Mouse (Mus musculus): ENCODE data around the gene Tedc1. TPM values are rescaled to one million over a fixed set of nuclear protein-coding genes. Genes with fewer than 3 reads are reported as not detected.

Tedc1 gene
- polyA plus RNA-seq, 1 experiment, result 4.2 TPM

DNA sequence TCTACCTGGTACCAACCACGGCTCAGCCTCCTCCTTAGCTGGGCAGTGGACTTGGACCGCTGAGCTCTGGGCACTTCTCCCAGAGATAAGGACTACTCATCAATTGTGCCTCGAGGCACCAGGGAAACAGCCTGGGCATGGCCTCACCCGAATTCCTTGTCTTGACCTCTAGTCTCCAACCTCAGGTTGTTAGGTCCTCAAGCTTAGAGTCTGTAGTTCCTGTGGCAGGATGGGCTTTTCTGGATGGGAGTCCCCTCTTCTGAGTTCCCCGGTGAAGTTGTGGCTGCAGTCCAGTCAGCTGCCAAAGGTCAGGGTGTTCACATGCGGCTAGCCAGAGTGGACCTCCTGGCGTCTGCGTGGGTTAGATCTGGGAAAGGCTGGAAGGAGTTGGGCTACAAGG lies 5.2 kb upstream of the Tedc1 start:
- DNase-seq, result no peak
- WGBS, result 27% methylated on average over 8 of the region's 8 CpGs
- TF ChIP-seq POLR2A (IDR thresholded peaks at IDR 0.05; ENCODE audit: borderline replicate concordance, extremely low read depth, low read depth, low read length), result no peak
- H3K4me3 ChIP-seq (replicated peaks; ENCODE audit: extremely low read depth, low read depth, low read length), result no peak overlapping the region
- H3K4me1 ChIP-seq (ENCODE audit: control insufficient read depth, insufficient read depth, low read length), result peaks cover 43% of the 10 kb centered on the region

DNA sequence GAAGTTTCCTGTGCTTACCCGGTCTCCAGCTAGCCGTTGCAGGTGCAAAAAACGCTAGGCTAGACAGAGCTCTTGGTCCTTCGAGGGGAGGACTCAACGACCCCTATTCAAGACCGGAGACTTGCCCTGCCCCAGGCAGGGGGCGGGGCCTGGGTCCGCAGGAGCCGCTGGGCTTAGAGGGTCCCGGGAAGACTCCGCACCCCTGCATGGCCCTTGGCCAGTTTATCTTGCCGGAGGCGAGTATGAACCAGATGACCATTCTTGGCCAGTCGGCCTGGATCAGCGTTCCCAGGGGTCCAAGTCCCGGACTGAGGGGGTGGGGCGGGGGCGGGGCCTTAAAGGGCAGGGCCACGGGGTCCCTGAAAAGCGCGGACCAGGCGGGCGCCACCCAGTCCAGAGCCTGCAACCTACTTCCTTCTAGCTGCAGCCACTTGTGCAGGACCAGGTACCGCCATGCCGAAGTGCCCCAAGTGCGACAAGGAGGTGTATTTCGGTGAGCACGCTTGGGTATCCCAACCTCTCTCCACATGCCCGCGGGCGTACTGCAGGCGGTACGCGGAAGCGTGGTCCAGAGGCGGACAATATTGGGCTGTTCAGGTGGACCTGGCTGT lies 4.5 kb upstream of the Tedc1 start:
- TF ChIP-seq POLR2A (IDR thresholded peaks at IDR 0.05; ENCODE audit: borderline replicate concordance, extremely low read depth, low read depth, low read length), result peak; percentile 90; the same call in 1 of the 2 replicates
- TF ChIP-seq CTCF (IDR thresholded peaks at IDR 0.05; ENCODE audit: insufficient read depth, low read length), result no peak
- Histone ChIP-seq H3K4me3 (replicated peaks; ENCODE audit: extremely low read depth, low read depth, low read length) (peak overlapping the region; percentile 96), H3K4me1 (ENCODE audit: control insufficient read depth, insufficient read depth, low read length) (peaks cover 36% of the 10 kb centered on the region)
- DNase-seq, result peak; percentile 68
- WGBS, result under 1% methylated on average over 36 of the region's 36 CpGs

DNA sequence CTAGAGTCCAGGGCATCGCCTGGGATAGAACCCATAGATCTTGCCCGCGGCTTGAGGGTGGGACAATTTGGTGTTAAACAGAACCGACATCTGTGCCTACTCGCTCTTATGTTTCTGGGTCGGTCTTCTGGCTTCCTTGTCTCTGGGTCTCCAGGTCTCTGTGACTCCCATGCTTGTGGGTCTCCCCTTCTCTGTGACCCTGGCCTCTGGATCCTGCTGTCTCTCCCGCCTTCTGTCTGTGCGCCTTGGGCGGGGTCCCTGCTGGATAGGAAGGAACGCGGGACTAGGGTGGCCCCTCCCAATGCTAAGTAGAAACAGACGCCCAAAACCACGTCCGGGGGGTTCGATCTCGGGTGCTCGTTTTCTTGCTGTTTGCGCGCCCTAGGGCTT lies 4.0 kb upstream of the Tedc1 start:
- peaks cover 31% of the 10 kb centered on the region for H3K4me1 ChIP-seq (ENCODE audit: control insufficient read depth, insufficient read depth, low read length)
- WGBS, result 8% methylated on average over 19 of the region's 19 CpGs
- peak overlapping the region; percentile 96 for H3K4me3 ChIP-seq (replicated peaks; ENCODE audit: extremely low read depth, low read depth, low read length)
- TF ChIP-seq CTCF (IDR thresholded peaks at IDR 0.05; ENCODE audit: insufficient read depth, low read length) (no peak), POLR2A (IDR thresholded peaks at IDR 0.05; ENCODE audit: borderline replicate concordance, extremely low read depth, low read depth, low read length) (0 out of 2 replicates have a peak, but pooled peaks have one; percentile 7)
- no peak for DNase-seq

DNA sequence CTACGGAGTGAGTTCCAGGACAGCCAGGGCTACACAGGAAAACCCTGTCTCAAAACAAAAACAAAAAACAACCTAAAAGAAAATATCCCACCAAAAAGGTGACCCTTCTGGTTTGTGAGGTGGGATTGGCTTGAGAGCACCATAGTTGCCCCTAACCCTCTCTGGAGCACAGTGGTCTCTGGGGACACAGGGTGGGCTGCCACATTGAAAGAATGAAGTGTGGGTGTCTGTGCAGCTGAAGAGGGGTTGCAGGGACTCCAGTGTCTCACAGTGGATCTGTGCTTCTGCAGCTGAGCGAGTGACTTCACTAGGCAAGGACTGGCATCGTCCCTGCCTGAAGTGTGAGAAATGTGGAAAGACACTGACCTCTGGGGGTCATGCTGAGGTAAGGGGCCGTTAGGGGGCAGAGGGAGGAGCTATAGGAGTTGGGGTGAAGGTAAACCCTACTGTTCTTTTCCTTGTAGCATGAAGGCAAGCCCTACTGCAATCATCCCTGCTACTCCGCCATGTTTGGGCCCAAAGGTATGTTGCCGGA lies 3.2 kb upstream of the Tedc1 start:
- TF ChIP-seq CTCF (IDR thresholded peaks at IDR 0.05; ENCODE audit: insufficient read depth, low read length), result no peak
- TF ChIP-seq POLR2A (IDR thresholded peaks at IDR 0.05; ENCODE audit: borderline replicate concordance, extremely low read depth, low read depth, low read length), result no peak
- DNase-seq, result no peak
- Histone ChIP-seq H3K4me3 (replicated peaks; ENCODE audit: extremely low read depth, low read depth, low read length) (peak overlapping the region; percentile 25), H3K4me1 (ENCODE audit: control insufficient read depth, insufficient read depth, low read length) (peaks cover 28% of the 10 kb centered on the region)
- WGBS, result 65% methylated on average over 6 of the region's 6 CpGs

DNA sequence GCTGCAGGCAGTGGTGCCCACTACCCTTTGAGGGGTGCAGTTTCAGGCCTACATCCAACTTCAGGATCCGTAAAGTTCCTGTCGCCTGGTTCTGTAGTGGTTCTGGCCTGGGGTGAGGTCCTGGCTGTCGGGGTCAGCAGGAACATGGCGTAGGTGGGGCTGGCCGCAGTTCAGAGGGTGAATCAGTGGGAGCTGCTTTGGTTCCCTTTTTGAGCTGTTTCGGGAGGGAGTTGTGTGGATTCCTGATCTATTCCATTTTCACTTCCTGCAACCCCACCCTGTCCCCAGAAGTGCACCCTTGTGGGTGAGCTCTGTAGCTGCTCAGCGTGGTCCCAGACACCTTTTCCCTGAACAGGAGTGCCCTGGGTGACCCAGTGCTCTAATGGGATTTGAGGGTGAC lies 2.2 kb upstream of the Tedc1 start:
- TF ChIP-seq CTCF (IDR thresholded peaks at IDR 0.05; ENCODE audit: insufficient read depth, low read length) (no peak), POLR2A (IDR thresholded peaks at IDR 0.05; ENCODE audit: borderline replicate concordance, extremely low read depth, low read depth, low read length) (no peak)

DNA sequence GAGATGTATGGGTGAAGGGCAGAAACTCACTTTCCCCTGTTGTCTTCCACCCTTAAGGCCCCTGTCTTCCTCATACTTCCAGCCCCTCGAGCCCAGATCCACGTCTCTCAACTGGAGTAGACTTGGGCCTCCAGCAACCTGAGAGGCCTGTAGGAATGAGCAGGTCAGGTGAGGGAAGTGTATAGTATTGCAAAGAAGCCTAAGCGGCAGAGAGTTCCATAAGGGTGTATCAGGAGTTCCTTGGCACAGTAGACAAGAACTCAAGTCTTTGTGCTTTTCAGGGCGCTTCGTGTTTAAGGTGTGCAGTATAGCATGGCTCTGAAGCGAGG lies 1.5 kb upstream of the Tedc1 start:
- 50% methylated on average over 6 of the region's 6 CpGs for WGBS

More for the DNA sequence above, 2.2 kb upstream of the Tedc1 start:
- Histone ChIP-seq H3K4me1 (ENCODE audit: control insufficient read depth, insufficient read depth, low read length) (peaks cover 22% of the 10 kb centered on the region), H3K4me3 (replicated peaks; ENCODE audit: extremely low read depth, low read depth, low read length) (no peak overlapping the region)
- 79% methylated on average over 7 of the region's 7 CpGs for WGBS
- no peak for DNase-seq

DNA sequence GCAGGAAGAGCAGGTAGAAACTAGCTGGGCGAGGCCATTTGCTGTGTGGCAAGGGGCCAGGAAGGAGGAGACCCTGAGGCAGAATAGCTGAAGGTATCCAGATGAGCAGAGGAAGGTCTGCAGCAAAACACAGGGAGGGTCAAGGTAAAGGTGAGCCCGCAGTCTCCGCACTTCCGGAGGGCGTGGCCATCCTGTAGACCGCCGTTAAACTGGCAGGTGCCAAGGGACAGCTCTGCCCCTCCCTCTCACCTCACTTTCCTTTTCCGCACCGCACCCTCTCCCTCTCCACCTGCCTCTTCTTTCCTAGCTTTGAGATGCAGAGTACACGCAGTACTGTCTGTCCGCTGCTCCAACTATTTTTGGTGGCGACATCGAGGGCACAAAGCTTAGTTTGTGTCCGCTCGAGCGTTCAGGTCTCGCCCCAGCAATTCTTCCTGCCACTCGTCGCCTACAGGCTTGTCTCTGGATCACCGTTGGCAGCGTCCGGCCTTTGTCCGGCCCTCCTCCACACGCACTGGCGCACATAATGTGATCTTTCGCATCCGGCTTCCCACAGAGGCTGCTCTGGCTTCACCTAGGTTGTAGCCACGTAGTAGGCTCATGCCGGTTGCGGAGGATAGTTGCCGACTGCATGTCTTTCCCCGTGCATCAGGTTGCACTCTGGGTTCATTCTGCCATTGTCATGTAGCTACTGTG lies 997 bp upstream of the Tedc1 start:
- TF ChIP-seq POLR2A (IDR thresholded peaks at IDR 0.05; ENCODE audit: borderline replicate concordance, extremely low read depth, low read depth, low read length) (no peak; the same call in 1 of the 2 replicates), CTCF (IDR thresholded peaks at IDR 0.05; ENCODE audit: insufficient read depth, low read length) (no peak)
- peak; percentile 71 for DNase-seq
- 2% methylated on average over 32 of the region's 32 CpGs for WGBS
- Histone ChIP-seq H3K4me3 (replicated peaks; ENCODE audit: extremely low read depth, low read depth, low read length) (peak overlapping the region; percentile 51), H3K4me1 (ENCODE audit: control insufficient read depth, insufficient read depth, low read length) (peaks cover 13% of the 10 kb centered on the region)

More for the DNA sequence above, 1.5 kb upstream of the Tedc1 start:
- no peak for DNase-seq
- Histone ChIP-seq H3K4me3 (replicated peaks; ENCODE audit: extremely low read depth, low read depth, low read length) (no peak overlapping the region), H3K4me1 (ENCODE audit: control insufficient read depth, insufficient read depth, low read length) (peaks cover 16% of the 10 kb centered on the region)
- TF ChIP-seq POLR2A (IDR thresholded peaks at IDR 0.05; ENCODE audit: borderline replicate concordance, extremely low read depth, low read depth, low read length) (no peak), CTCF (IDR thresholded peaks at IDR 0.05; ENCODE audit: insufficient read depth, low read length) (no peak)

DNA sequence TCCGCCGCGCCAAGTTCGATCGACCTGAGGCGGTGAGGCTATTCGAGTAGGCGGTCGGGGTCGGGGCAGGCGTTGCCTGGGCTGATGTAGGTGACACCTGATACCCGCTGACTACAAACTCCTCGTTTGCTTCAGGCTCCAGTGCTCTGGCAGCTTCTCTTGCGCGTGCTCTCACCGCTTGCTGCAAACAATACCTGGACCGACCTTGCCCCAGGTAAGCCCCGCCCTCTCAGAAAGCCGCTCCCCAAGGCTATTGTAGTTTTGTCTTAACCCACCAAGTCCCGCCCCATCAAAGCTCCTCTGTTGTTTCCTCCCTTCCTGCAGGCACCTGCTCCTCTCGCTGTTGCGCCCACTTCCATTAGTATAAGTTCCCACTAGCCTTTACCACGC lies 314 bp downstream of the Tedc1 start:
- TF ChIP-seq CTCF (IDR thresholded peaks at IDR 0.05; ENCODE audit: insufficient read depth, low read length) (no peak), POLR2A (IDR thresholded peaks at IDR 0.05; ENCODE audit: borderline replicate concordance, extremely low read depth, low read depth, low read length) (no peak)
- 2% methylated on average over 23 of the region's 23 CpGs for WGBS
- DNase-seq, result no peak
- Histone ChIP-seq H3K4me1 (ENCODE audit: control insufficient read depth, insufficient read depth, low read length) (peaks cover 7% of the 10 kb centered on the region), H3K4me3 (replicated peaks; ENCODE audit: extremely low read depth, low read depth, low read length) (peak overlapping the region; percentile 53)

DNA sequence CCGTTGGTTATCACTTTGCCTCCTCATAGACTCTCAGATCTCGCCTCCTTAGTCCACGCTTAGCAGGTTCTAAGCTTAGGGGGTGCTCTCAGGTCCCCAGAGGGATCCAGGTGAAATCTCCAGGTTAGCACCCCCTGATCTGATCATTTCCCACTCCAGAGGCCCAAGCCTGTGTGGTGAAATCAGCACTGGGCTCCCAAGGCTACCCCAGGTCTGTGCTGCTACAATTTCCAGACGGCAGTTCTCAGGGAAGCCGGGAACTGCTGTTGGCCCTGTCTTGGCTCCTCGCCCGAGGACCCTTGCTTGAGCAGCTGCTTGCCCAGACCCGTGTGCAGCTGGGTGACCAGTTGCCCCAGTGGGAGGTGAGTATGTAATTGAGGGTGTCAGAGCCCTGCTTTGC lies 781 bp downstream of the Tedc1 start:
- Histone ChIP-seq H3K4me1 (ENCODE audit: control insufficient read depth, insufficient read depth, low read length) (peaks cover 7% of the 10 kb centered on the region), H3K4me3 (replicated peaks; ENCODE audit: extremely low read depth, low read depth, low read length) (no peak overlapping the region)
- no peak for DNase-seq
- no peak for TF ChIP-seq POLR2A (IDR thresholded peaks at IDR 0.05; ENCODE audit: borderline replicate concordance, extremely low read depth, low read depth, low read length)
- 36% methylated on average over 8 of the region's 8 CpGs for WGBS

DNA sequence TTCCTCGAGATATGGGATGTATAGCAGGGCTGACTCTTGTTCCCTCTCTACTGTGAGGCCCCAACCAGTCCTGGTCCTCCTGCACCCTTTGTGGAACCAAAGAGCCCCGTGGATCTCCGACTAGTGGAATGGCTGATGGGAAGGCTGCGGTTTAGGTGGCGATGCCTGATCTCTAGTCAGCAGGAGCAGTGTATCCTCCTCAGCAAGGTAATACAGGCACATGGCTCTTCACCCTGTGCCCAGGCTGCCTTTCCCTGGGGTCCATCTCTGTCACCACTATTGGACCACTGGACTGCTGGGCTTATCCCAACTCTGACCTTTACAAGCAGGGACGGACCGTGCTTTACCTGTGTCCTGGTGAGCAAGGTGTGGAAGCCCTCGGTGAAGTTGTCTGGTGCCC lies 1.3 kb downstream of the Tedc1 start:
- Histone ChIP-seq H3K4me3 (replicated peaks; ENCODE audit: extremely low read depth, low read depth, low read length) (no peak overlapping the region), H3K4me1 (ENCODE audit: control insufficient read depth, insufficient read depth, low read length) (peaks cover 7% of the 10 kb centered on the region)
- no peak for DNase-seq
- 82% methylated on average over 8 of the region's 8 CpGs for WGBS
- TF ChIP-seq CTCF (IDR thresholded peaks at IDR 0.05; ENCODE audit: insufficient read depth, low read length) (no peak), POLR2A (IDR thresholded peaks at IDR 0.05; ENCODE audit: borderline replicate concordance, extremely low read depth, low read depth, low read length) (no peak)

Data from lung, adult 2 months (tissue).